Mouse (Mus musculus) liver, embryonic 15.5 days (tissue): ENCODE measurements around the gene Fntb. TPM values are rescaled to one million over a fixed set of nuclear protein-coding genes. Genes with fewer than 3 reads are reported as not detected.
"Not testable (repeated sequence)": the region's sequence is repeated elsewhere in the genome, so short reads cannot be mapped to it uniquely, and the experiment has no call there.

Experiments
- ATAC-seq: fragments of 200-750 bp; cut with Nextera tagmentation; 2 replicates; pipeline ENCODE4 v1.8.0; 2017; ENCODE audit warnings: moderate number of reproducible peaks, mild to moderate bottlenecking, moderate library complexity; ENCODE audit not compliant: insufficient read depth
- H3K27ac ChIP-seq: fragments of 300-500 bp; sonication (generic); replicated peaks from 2 replicates; pipeline ENCODE4 v1.5.1; 2015; ENCODE audit warnings: mild to moderate bottlenecking, inconsistent platforms
- H3K27me3 ChIP-seq: fragments of 300-500 bp; sonication (generic); 2 replicates; pipeline ENCODE4 v1.6.1; 2015; ENCODE audit warnings: mild to moderate bottlenecking, inconsistent platforms
- H3K36me3 ChIP-seq: fragments of 300-500 bp; sonication (generic); replicated peaks from 2 replicates; pipeline ENCODE4 v1.6.1; 2015; ENCODE audit warnings: moderate library complexity, mild to moderate bottlenecking, inconsistent platforms
- H3K4me1 ChIP-seq: fragments of 300-500 bp; sonication (generic); replicated peaks from 2 replicates; pipeline ENCODE4 v1.6.1; 2015; ENCODE audit warnings: inconsistent platforms
- H3K4me2 ChIP-seq: fragments of 300-500 bp; sonication (generic); 2 replicates; pipeline ENCODE4 v1.6.1; 2015; ENCODE audit warnings: moderate library complexity, mild to moderate bottlenecking, inconsistent platforms
- H3K4me3 ChIP-seq: fragments of 300-500 bp; sonication (generic); replicated peaks from 2 replicates; pipeline ENCODE4 v1.5.1; 2015; ENCODE audit warnings: mild to moderate bottlenecking, inconsistent platforms
- H3K9ac ChIP-seq: fragments of 300-500 bp; sonication (generic); 2 replicates; pipeline ENCODE4 v1.6.1; 2015; ENCODE audit warnings: moderate library complexity, mild to moderate bottlenecking, inconsistent platforms
- H3K9me3 ChIP-seq: fragments of 300-500 bp; sonication (generic); replicated peaks from 2 replicates; pipeline ENCODE4 v1.6.1; 2016; ENCODE audit warnings: inconsistent platforms
- WGBS: fragments of 180-500 bp; shearing (Covaris S2); methylation state at CpG from one replicate; pipeline ENCODE4 v1.1.7; 2015; ENCODE audit warnings: mixed read lengths; ENCODE audit not compliant: insufficient replicate concordance; 5-methylcytosine and 5-hydroxymethylcytosine counted together
- polyA plus RNA-seq: library from polyadenylated mRNA; unstranded; fragments of >200 nt; fragmentation: Nextera tagmentation; extraction: Ambion mirVana; gene quantifications from 2 replicates; pipeline ENCODE4 v1.2.1, GENCODE M21; 2015

Fntb gene
- polyA plus RNA-seq, 1 experiment from 2014 or later, result 25.2 TPM

DNA sequence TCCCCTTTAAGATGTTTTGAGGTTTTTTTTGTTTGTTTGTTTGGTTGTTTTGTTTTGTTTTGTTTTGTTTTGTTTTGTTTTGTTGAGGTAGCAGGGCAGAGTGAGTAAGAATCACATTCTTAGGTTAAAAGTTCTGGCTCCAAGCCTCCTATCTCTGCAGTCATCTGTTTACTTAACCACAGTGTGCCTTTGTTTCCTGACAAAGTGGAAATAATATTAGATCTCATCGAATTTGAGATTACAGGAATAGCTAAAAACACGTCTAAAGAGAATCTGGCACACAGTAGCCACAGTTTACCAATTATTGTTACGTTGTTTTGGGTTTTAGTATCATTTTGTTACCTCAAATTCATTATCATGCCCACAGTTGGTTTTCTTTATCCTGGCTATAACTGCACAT, 9.3 kb downstream of the Fntb start:
- H3K27ac ChIP-seq, result no peak overlapping the region
- H3K27me3 ChIP-seq, result no peaks in the 10 kb centered on the region
- no peaks in the 10 kb centered on the region for H3K9me3 ChIP-seq
- ATAC-seq, result no peak
- 0 out of 2 replicates have a peak, but pooled peaks cover 4% of the 10 kb centered on the region for H3K4me1 ChIP-seq
- peaks cover 10% of the 10 kb centered on the region for H3K36me3 ChIP-seq
- no peak overlapping the region for H3K4me2 ChIP-seq
- 36% methylated on average over 3 of the region's 3 CpGs for WGBS
- H3K9ac ChIP-seq, result no peak overlapping the region
- no peak overlapping the region for H3K4me3 ChIP-seq

DNA sequence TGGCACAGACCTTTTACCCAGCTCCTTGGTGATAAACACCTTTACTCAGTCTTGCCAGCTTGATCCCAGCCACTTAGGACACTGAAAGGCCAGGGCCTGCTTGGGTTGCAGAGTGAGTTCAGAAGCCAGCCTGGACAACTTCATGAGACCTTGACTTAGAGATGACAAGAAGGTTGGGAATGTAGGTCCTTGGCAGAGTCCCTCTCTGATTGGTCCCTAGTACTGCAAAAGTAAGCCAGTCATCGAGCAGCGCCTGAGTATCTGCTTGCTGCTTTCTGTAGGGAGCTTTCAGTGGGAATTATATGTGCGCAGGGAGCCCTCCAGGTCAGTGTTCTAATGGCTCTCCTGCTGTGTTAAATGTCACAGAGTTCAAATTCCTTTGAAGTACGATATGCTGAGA, 9.7 kb downstream of the Fntb start:
- Histone ChIP-seq H3K9ac (no peak overlapping the region), H3K9me3 (no peaks in the 10 kb centered on the region), H3K4me3 (no peak overlapping the region), H3K36me3 (peaks cover 13% of the 10 kb centered on the region), H3K4me2 (no peak overlapping the region), H3K27me3 (no peaks in the 10 kb centered on the region), H3K27ac (no peak overlapping the region), H3K4me1 (0 out of 2 replicates have a peak, but pooled peaks cover 4% of the 10 kb centered on the region)
- ATAC-seq, result no peak
- WGBS, result 83% methylated on average over 4 of the region's 4 CpGs

DNA sequence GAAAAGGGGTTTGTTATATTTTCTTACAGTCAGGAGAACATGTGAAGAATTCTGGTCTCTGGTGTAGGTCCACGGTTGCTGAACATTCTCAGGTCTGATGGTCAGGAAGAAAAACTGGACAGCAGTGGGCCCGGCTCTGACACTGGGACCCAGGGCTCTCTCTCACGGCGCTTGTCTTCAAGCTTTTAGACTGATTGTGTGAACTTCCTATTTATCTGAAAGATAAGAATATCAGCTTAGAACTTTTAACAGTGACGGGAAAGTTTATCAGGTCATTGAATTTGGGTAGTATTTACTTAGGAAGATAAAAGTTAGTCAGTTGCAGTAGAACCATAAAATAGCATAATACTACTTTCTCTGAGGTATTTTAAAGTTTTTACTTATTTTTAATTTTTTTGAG, 11.5 kb downstream of the Fntb start:
- Histone ChIP-seq H3K4me3 (no peak overlapping the region), H3K4me1 (0 out of 2 replicates have a peak, but pooled peaks cover 4% of the 10 kb centered on the region), H3K27me3 (no peaks in the 10 kb centered on the region), H3K4me2 (no peak overlapping the region), H3K9ac (no peak overlapping the region), H3K27ac (no peak overlapping the region), H3K36me3 (peaks cover 17% of the 10 kb centered on the region), H3K9me3 (no peaks in the 10 kb centered on the region)
- ATAC-seq, result no peak
- WGBS, result 35% methylated on average over 5 of the region's 5 CpGs

DNA sequence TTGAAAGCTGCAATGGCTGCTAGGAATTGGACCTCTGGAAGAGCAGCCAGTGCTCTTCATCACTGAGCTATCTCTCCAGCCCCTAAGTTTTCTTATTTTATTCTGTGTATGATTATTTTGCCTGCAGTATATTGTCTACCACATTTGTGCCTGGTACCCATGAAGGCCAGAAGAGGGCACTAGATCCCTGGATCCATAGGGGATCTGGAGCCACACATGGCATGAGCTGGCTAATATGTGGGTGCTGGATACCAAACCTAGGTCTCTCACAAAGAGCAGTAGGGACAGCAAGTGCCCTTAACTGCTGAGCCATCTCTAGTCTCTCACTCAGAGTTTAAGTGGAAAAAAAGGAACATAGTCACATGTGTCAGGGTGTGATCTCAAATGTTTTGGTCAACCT, 12.5 kb downstream of the Fntb start:
- no peak overlapping the region for H3K4me3 ChIP-seq
- ATAC-seq, result no peak
- no peak overlapping the region for H3K9ac ChIP-seq
- H3K4me1 ChIP-seq, result no peaks in the 10 kb centered on the region
- no peak overlapping the region for H3K27ac ChIP-seq
- H3K4me2 ChIP-seq, result no peak overlapping the region
- H3K9me3 ChIP-seq, result no peaks in the 10 kb centered on the region
- no peaks in the 10 kb centered on the region for H3K27me3 ChIP-seq
- H3K36me3 ChIP-seq, result peaks cover 17% of the 10 kb centered on the region

DNA sequence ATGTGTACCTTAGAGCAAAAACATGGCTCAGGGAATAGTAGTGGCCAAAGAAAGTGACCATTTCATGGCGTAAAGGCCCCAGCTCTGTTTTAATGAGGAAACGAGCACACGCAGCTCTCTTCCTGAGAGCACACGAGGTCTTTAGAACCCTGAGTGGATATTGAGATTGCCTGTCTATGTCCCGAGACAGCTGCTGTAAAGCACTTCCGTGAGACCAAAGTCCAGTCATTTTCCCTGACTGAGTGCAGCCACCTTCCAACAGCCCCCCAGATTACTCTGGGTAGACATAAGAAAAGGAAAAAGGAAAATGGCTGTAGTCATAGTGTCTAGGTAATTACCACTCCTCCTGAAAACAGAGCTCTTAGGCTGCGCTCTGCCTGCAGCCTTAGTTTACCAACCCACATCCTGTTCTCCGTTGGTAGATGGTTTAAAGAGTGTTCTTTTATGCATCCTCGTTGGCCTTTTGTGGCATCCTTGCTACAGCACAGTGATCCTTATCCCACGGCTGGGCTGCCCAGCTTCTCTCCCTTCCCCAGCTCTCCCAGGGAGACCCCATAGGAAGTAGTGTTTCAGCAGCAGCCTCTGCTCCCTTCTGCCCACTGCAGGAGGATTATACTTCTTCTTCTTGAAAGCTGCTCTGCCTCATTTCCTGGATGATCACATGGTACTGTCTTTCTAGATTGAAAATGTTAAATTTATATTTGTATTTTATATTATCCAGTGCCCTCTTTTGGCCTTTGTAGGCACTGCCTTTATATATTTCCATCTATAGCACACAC, 13.1 kb downstream of the Fntb start:
- Histone ChIP-seq H3K27me3 (no peaks in the 10 kb centered on the region), H3K36me3 (peaks cover 17% of the 10 kb centered on the region), H3K4me2 (no peak overlapping the region), H3K27ac (no peak overlapping the region), H3K9ac (no peak overlapping the region), H3K4me3 (no peak overlapping the region), H3K9me3 (no peaks in the 10 kb centered on the region), H3K4me1 (no peaks in the 10 kb centered on the region)
- WGBS, result 71% methylated on average over 10 of the region's 10 CpGs
- no peak for ATAC-seq

DNA sequence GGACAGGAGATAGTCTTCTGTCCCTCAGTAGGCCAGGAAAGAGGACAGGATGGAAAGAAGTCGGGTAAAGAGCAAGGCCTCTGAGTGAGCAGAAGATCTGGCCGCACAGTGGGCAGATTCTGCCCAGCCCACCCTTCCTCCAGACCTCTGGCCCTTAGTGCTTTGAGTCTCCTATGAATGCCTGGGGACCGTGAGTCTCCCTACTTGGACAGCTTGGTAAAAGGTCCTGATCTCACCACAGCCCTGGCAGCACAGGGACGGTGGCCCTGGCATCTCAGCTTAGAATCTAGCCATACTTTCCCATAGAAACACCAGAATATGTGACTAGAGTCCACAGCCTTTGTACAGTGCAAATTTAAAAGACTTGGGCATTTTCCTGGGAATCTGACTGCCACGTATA, 14.6 kb downstream of the Fntb start:
- WGBS, result 76% methylated on average over 5 of the region's 5 CpGs
- Histone ChIP-seq H3K27ac (no peak overlapping the region), H3K4me1 (no peaks in the 10 kb centered on the region), H3K27me3 (no peaks in the 10 kb centered on the region), H3K9ac (no peak overlapping the region), H3K4me3 (no peak overlapping the region), H3K9me3 (no peaks in the 10 kb centered on the region), H3K36me3 (peaks cover 17% of the 10 kb centered on the region), H3K4me2 (no peak overlapping the region)
- no peak for ATAC-seq

DNA sequence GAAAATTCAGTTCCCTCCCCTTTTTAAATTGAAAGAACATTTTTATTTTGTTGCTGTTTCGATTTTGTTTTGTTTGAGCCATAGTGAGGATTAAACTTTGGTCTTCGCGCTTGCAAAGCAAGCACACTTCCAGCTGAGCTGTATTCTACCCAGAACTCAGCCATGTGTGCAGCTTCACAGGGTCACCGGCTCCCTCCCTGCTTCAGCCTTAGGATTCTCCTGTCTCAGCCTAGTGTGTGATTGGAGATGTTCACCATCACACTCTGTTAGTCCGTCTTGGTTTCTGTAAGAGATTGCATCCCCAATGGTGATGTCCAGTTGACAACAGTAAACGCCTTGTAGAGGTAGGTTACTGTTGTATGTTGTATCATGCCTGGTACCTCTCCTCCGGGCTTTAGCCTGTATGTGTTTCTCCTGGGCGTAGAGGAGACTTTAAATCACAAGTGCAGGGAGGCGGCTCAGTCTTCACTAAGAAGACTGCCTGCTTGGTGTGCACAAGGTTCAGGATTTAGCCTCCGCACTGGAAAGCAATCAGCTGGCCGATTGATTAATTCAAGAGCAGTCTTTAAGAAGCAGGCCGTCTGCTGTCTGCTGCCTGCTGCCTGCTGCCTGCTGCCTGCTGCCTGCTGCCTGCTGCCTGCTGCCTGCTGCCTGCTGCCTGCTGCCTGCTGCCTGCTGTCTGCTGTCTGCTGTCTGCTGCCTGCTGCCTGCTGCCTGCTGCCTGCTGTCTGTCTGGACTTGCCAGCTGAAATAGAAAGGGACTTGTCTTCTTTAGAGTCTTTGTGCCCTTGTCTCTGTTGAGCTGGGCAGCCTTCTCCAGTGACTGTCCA, 15.5 kb downstream of the Fntb start:
- Histone ChIP-seq H3K9ac (no peak overlapping the region), H3K27me3 (no peaks in the 10 kb centered on the region), H3K4me1 (no peaks in the 10 kb centered on the region), H3K4me2 (no peak overlapping the region), H3K4me3 (no peak overlapping the region), H3K27ac (no peak overlapping the region), H3K9me3 (no peaks in the 10 kb centered on the region), H3K36me3 (peaks cover 16% of the 10 kb centered on the region)
- WGBS, result 81% methylated on average over 12 of the region's 12 CpGs
- no peak for ATAC-seq

DNA sequence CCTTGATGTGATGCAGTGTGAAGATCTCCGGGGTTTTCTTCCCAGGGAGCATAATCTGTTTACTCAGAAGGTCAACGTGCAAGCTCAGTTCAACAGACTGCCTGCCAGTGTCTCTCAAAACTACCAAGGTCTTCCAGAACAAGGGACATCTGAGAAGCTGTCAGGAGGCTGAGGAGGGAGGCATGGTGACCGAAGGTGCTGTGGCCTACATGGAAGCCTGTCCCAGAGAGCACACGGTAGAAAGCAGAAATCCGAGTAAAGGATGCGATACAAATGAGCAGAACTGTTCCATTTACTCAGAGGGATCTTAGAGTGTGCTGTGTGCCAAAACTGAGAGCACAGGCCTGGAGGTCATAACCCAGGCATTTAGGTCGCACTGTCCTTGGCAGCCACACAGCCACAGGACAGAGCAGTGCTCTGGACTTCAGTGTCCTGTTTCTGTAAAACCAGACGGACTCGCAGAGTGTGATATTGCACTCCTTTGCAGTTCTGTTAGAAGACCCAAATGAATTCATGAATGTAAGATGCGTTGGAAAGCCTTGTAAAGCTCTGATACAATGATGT, 18.7 kb downstream of the Fntb start:
- no peak for ATAC-seq
- Histone ChIP-seq H3K4me2 (no peak overlapping the region), H3K4me1 (no peaks in the 10 kb centered on the region), H3K4me3 (no peak overlapping the region), H3K36me3 (0 out of 2 replicates have a peak, but pooled peaks cover 7% of the 10 kb centered on the region), H3K27me3 (no peaks in the 10 kb centered on the region), H3K27ac (no peak overlapping the region), H3K9ac (no peak overlapping the region), H3K9me3 (no peaks in the 10 kb centered on the region)
- 69% methylated on average over 10 of the region's 10 CpGs for WGBS

DNA sequence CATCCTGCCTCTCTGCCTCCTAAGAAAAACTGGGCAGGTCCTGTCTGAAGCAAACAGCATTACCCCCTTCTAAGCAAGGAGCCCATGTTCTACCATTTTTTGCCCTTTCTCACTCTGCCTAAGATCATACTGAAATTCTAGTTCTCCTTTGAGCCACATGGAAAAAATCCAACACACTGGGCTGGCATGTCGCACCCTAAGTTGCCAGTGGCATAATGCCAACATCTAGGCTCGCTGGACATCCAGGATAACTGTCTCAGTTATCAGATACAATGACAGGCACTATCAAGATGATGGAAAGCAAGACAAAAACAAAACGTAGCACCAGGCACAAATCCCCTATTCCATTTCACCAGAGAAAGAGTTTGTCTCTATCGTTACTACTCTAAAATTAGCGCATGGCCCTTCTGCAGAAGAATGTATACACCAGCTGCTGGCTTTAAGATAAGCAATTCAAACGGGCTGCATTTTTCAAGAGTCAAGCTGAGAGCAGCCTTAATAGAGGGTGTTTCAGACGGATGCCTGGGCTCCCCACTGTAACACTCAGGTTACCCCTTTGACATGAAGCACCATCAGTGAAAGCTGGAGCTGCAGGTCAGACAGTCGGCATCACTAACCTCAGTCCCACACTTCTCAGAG, 25.2 kb downstream of the Fntb start:
- Histone ChIP-seq H3K27me3 (peaks cover 14% of the 10 kb centered on the region; the same call in 1 of the 2 replicates), H3K4me1 (no peaks in the 10 kb centered on the region), H3K4me3 (no peak overlapping the region), H3K27ac (no peak overlapping the region), H3K9me3 (no peaks in the 10 kb centered on the region), H3K4me2 (no peak overlapping the region), H3K36me3 (no peaks in the 10 kb centered on the region), H3K9ac (no peak overlapping the region)
- 28% methylated on average over 8 of the region's 8 CpGs for WGBS
- no peak for ATAC-seq

DNA sequence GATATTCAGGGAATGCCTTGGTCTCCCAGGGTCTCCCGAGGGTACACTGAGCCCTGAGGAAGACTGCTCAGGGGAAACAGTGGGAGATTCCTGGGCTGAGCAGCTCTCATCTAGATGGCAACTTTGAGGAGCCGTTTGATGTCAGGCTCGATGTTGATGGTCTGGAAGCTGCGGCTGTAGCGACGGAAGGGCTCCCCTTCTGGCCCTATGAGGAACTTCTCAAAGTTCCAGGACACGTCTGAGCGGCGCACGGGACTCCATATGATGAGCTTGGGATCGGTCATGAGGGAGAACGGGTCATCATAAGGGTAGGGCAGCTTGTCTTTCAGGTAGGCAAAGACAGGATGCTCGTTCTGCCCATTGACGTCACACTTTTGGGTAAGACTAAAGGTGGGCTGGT, 27.2 kb downstream of the Fntb start:
- H3K27me3 ChIP-seq, result peaks cover 31% of the 10 kb centered on the region
- not testable (repeated sequence) for H3K4me1 ChIP-seq, ATAC-seq, H3K27ac ChIP-seq, H3K36me3 ChIP-seq, H3K4me2 ChIP-seq, H3K4me3 ChIP-seq, H3K9me3 ChIP-seq, H3K9ac ChIP-seq
- whole genome bisulfite sequencing, result 46% methylated on average over 14 of the region's 14 CpGs

DNA sequence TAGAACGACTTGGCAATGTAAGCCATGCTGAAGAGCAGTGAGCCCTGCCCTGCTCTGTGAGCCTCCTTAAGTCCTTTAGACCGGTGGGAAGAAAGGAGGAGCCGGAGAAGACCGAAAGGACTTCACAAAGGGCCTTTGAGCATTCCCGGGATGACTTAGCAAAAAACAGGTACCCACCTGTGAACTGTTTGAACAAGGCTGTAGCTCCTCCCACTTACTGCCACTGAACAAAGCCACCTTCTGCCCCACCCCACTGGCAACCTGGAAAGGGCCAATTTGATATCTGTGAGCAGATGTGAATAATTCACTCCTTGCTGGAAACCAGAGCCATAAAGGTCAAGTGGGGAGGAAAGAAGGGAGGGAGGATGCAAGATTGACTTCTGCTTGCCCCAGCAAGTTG, 30.0 kb downstream of the Fntb start, which contains the start of gene Gpx2:
Gene Gpx2, minus strand, starts transcription at position 205 of the 400 bp plus-strand sequence.
- Histone ChIP-seq H3K4me2 (no peak within 1 kb of the TSS), H3K4me1 (no peaks in the 10 kb centered on the region), H3K36me3 (no peaks in the 10 kb centered on the region), H3K27me3 (peaks cover 49% of the 10 kb centered on the region), H3K4me3 (no peak within 1 kb of the TSS), H3K9ac (no peak within 1 kb of the TSS), H3K9me3 (no peaks in the 10 kb centered on the region), H3K27ac (no peak within 1 kb of the TSS)
- 62% methylated on average over 5 of the region's 5 CpGs for WGBS
- no peak for ATAC-seq
